Mouse (Mus musculus): ENCODE data around the gene Tnfrsf11a. TPM values are rescaled to one million over a fixed set of nuclear protein-coding genes. Genes with fewer than 3 reads are reported as not detected.

The Tnfrsf11a gene
- polyA plus RNA-seq, 1 experiment: 3.1 TPM

GRCm38 (mm10) chr1:105886358-105886757 lies 105.8 kb downstream of the Tnfrsf11a start:
- Histone ChIP-seq H3K27me3 (ENCODE audit: control insufficient read depth, insufficient read depth, low read length) (no peaks in the 10 kb centered on the region), H3K27ac (ENCODE audit: insufficient read depth, low read length) (no peak overlapping the region), H3K36me3 (ENCODE audit: control insufficient read depth, insufficient read depth, low read length) (no peaks in the 10 kb centered on the region), H3K4me3 (ENCODE audit: extremely low read depth, insufficient read depth, insufficient read length) (no peak overlapping the region), H3K4me1 (ENCODE audit: control insufficient read depth, insufficient read depth, insufficient read length) (no peaks in the 10 kb centered on the region)
- WGBS: 78% methylated on average over 5 of the region's 5 CpGs
- TF ChIP-seq POLR2A (IDR thresholded peaks at IDR 0.05; ENCODE audit: low read depth, low read length): no peak
- no peak for TF ChIP-seq CTCF (IDR thresholded peaks at IDR 0.05; ENCODE audit: extremely low read depth, insufficient read depth, insufficient read length, insufficient replicate concordance)
- DNase-seq (ENCODE audit: low read depth in 1 of 2, low spot score in 2 of 2): no peak

GRCm38 (mm10) chr1:105891032-105891725 lies 110.7 kb downstream of the Tnfrsf11a start:
- DNase-seq (ENCODE audit: low read depth in 1 of 2, low spot score in 2 of 2): peak; percentile 48 to 85
- TF ChIP-seq POLR2A (IDR thresholded peaks at IDR 0.05; ENCODE audit: low read depth, low read length): no peak
- TF ChIP-seq CTCF (IDR thresholded peaks at IDR 0.05; ENCODE audit: extremely low read depth, insufficient read depth, insufficient read length, insufficient replicate concordance): peak; percentile 81
- 23% methylated on average over 15 of the region's 15 CpGs for WGBS
- Histone ChIP-seq H3K4me3 (ENCODE audit: extremely low read depth, insufficient read depth, insufficient read length) (no peak overlapping the region), H3K4me1 (ENCODE audit: control insufficient read depth, insufficient read depth, insufficient read length) (no peaks in the 10 kb centered on the region), H3K36me3 (ENCODE audit: control insufficient read depth, insufficient read depth, low read length) (no peaks in the 10 kb centered on the region), H3K27me3 (ENCODE audit: control insufficient read depth, insufficient read depth, low read length) (no peaks in the 10 kb centered on the region), H3K27ac (ENCODE audit: insufficient read depth, low read length) (no peak overlapping the region)

- no peaks in the 10 kb centered on the region for H3K36me3 ChIP-seq (ENCODE audit: control insufficient read depth, insufficient read depth, low read length)
- 84% methylated on average over 5 of the region's 5 CpGs for WGBS
- no peak for DNase-seq (ENCODE audit: low read depth in 1 of 2, low spot score in 2 of 2)
- no peak for TF ChIP-seq POLR2A (IDR thresholded peaks at IDR 0.05; ENCODE audit: low read depth, low read length)
- H3K27me3 ChIP-seq (ENCODE audit: control insufficient read depth, insufficient read depth, low read length): no peaks in the 10 kb centered on the region
- no peaks in the 10 kb centered on the region for H3K4me1 ChIP-seq (ENCODE audit: control insufficient read depth, insufficient read depth, insufficient read length)
- H3K27ac ChIP-seq (ENCODE audit: insufficient read depth, low read length): no peak overlapping the region
- no peak overlapping the region for H3K4me3 ChIP-seq (ENCODE audit: extremely low read depth, insufficient read depth, insufficient read length)
Measured at GRCm38 (mm10) chr1:105895019-105895418, 114.5 kb downstream of the Tnfrsf11a start.

Other genes with a start within 250 kb of the Tnfrsf11a start
- gene Pign, start 117.0 kb upstream of the Tnfrsf11a start, polyA plus RNA-seq (2012; rRNA removed): 6.9 and 11.0 TPM in 2 replicates
- gene Relch, start 116.9 kb upstream of the Tnfrsf11a start, polyA plus RNA-seq (2012; rRNA removed): 21.1 and 28.3 TPM in 2 replicates
- gene Zcchc2, start 209.7 kb downstream of the Tnfrsf11a start, polyA plus RNA-seq (2012; rRNA removed): 16.9 and 20.0 TPM in 2 replicates